Mouse (Mus musculus): ENCODE measurements at regions not wholly inside any gene's neighbourhood (a gene's known extent, or its start where the extent isn't known, plus 50 kb on each side); places are given as distances from the start of the nearest gene placed in this dataset.
"Not testable (repeated sequence)": the region's sequence is repeated elsewhere in the genome, so short reads cannot be mapped to it uniquely, and the experiment has no call there.

GRCm38 (mm10) chr8:60776251-60776650 lies 114.0 kb upstream of the Hpf1 start:
- TF ChIP-seq TBP (IDR thresholded peaks at IDR 0.05; ENCODE audit: low read depth, low read length); POLR2AphosphoS2 (IDR thresholded peaks at IDR 0.05; ENCODE audit: low read length); CTCF (IDR thresholded peaks at IDR 0.05 in 2 of 3, conservative IDR thresholded peaks at IDR 0.05 in 1 of 3; ENCODE audit: control insufficient read depth in 1 of 3, insufficient read depth in 1 of 3, low read depth in 2 of 3, low read length in 3 of 3, poor library complexity in 1 of 3, severe bottlenecking in 1 of 3); ELF1 (IDR thresholded peaks at IDR 0.05; ENCODE audit: low read depth, low read length); EP300 (IDR thresholded peaks at IDR 0.05; ENCODE audit: low read depth in 1 of 2, low read length in 2 of 2); POLR2A (IDR thresholded peaks at IDR 0.05; ENCODE audit: control insufficient read depth in 1 of 2, insufficient read depth in 1 of 2, low read depth in 1 of 2, low read length in 2 of 2, poor library complexity in 1 of 2); USF1 (IDR thresholded peaks at IDR 0.05; ENCODE audit: low read depth, low read length); MAZ (IDR thresholded peaks at IDR 0.05; ENCODE audit: low read depth, low read length); MAX (IDR thresholded peaks at IDR 0.05; ENCODE audit: low read length); TAL1 (IDR thresholded peaks at IDR 0.05; ENCODE audit: low read length); SMC3 (IDR thresholded peaks at IDR 0.05; ENCODE audit: low read depth, low read length); GATA1 (IDR thresholded peaks at IDR 0.05; ENCODE audit: low read depth, low read length): not testable (repeated sequence)

Data from MEL (cell line).